Mouse (Mus musculus) liver, adult 2 months (tissue): ENCODE data around the gene Iffo1. TPM values are rescaled to one million over a fixed set of nuclear protein-coding genes. Genes with fewer than 3 reads are reported as not detected.

ENCODE experiments used
- DNase-seq: peaks from one replicate; pipeline ENCODE4 v3.0.0-alpha.2; 2011; ENCODE audit warnings: low read depth, low spot score; ENCODE audit errors: extremely low read depth
- H3K27ac ChIP-seq: fragments of 200-500 bp; replicated peaks from 2 replicates; pipeline ENCODE4 v1.5.1; 2012; ENCODE audit warnings: low read depth, mild to moderate bottlenecking, control low read depth, inconsistent platforms, low read length; ENCODE audit not compliant: insufficient read depth
- H3K27me3 ChIP-seq: fragments of 200-500 bp; 2 replicates; pipeline ENCODE4 v1.6.1; 2012; ENCODE audit warnings: mild to moderate bottlenecking, moderate library complexity, low read length, inconsistent platforms; ENCODE audit not compliant: control insufficient read depth, insufficient read depth
- H3K36me3 ChIP-seq: fragments of 200-500 bp; 2 replicates; pipeline ENCODE4 v1.6.1; 2012; ENCODE audit warnings: low read length, inconsistent platforms; ENCODE audit not compliant: control insufficient read depth, insufficient read depth
- H3K4me1 ChIP-seq: fragments of 200-500 bp; 2 replicates; pipeline ENCODE4 v1.6.1; 2011; ENCODE audit warnings: low read length; ENCODE audit not compliant: control insufficient read depth, insufficient read depth
- H3K4me3 ChIP-seq: fragments of 200-500 bp; 2 replicates; pipeline ENCODE4 v1.5.1; 2011; ENCODE audit warnings: low read depth, mild to moderate bottlenecking, control low read depth, low read length, moderate library complexity; ENCODE audit not compliant: insufficient read depth
- H3K79me2 ChIP-seq: fragments of 200-500 bp; 2 replicates; pipeline ENCODE4 v1.6.1; 2012; ENCODE audit warnings: inconsistent platforms, mild to moderate bottlenecking, low read length, moderate library complexity; ENCODE audit not compliant: control insufficient read depth, insufficient read depth
- H3K9ac ChIP-seq: fragments of 200-500 bp; 2 replicates; pipeline ENCODE4 v1.6.1; 2012; ENCODE audit warnings: low read depth, mild to moderate bottlenecking, control low read depth, inconsistent platforms, low read length
- CTCF ChIP-seq: fragments of 200-500 bp; IDR thresholded peaks from 2 replicates; pipeline ENCODE4 v1.5.1; 2011; ENCODE audit warnings: low read depth, low read length, control low read depth
- POLR2A ChIP-seq: fragments of 200-500 bp; IDR thresholded peaks from 2 replicates; pipeline ENCODE4 v1.6.1; 2011; ENCODE audit warnings: low read length, control low read depth; ENCODE audit not compliant: insufficient read depth; ENCODE audit errors: extremely low read depth
- WGBS: fragments of 180-500 bp; shearing (Covaris S2); methylation state at CpG from one replicate; pipeline ENCODE4 v1.1.7; 2018; 5-methylcytosine and 5-hydroxymethylcytosine counted together
- polyA plus RNA-seq: library from polyadenylated mRNA; depleted of rRNA; stranded (reverse); fragments of >200 nt; gene quantifications from 2 replicates; pipeline ENCODE4 v1.2.3, GENCODE M21; 2012
- total RNA-seq: library from RNA; depleted of rRNA; stranded (reverse); fragments of >200 nt; gene quantifications from 2 replicates; pipeline ENCODE4 v1.2.3, GENCODE M21; 2014

Iffo1 gene
- total and polyA plus RNA-seq, 2 experiments, result 2.5 to 9.9 TPM

DNA sequence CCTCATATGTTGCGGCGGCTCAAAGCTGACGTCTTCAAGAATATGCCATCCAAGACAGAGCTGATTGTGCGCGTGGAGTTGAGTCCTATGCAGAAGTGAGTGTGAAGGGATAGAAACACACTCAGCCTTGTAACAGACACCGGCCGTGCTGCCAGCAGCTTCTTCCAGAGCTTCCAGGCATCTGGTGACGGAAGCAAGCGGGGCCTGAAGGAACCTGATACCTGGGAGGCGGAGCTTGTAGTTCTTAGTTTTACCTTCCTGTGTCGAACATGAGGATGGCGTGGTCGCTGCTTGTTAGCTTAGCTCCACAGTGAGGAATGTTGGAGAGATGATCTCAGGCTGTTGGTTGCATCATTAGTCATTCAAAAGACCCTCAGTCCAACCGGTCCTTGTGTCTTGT, 35.7 kb upstream of the Iffo1 start:
- H3K36me3 ChIP-seq, result peaks cover 92% of the 10 kb centered on the region
- H3K4me1 ChIP-seq, result no peaks in the 10 kb centered on the region
- no peak overlapping the region for H3K4me3 ChIP-seq
- DNase-seq, result no peak
- WGBS, result 94% methylated on average over 14 of the region's 14 CpGs
- TF ChIP-seq CTCF (no peak), POLR2A (no peak)
- no peaks in the 10 kb centered on the region for H3K27me3 ChIP-seq
- no peak overlapping the region for H3K27ac ChIP-seq
- H3K9ac ChIP-seq, result no peak overlapping the region
- H3K79me2 ChIP-seq, result no peaks in the 10 kb centered on the region

DNA sequence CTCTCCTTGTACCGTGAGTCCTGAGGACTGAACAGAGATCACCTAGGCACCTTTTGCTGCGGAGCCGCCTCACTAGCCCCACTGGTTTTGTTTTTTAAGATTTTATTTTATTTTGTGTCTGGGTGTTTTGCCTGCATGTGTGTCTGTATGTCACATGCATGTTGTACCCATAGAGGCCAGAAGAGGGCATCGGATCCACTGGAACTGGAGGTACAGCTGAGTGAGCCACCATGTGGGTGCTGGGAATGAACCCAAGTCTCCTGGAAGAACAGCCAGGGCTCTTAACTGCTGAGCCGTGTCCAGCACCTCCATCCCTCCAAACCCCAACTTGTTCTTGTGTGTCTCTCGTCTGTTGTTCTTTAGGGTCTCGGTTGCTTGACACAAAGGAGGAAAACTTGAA, 34.1 kb upstream of the Iffo1 start:
- TF ChIP-seq POLR2A (no peak), CTCF (peak; percentile 57; the same call in 1 of the 2 replicates)
- DNase-seq, result peak; percentile 49
- H3K4me3 ChIP-seq, result no peak overlapping the region
- H3K4me1 ChIP-seq, result no peaks in the 10 kb centered on the region
- H3K27ac ChIP-seq, result no peak overlapping the region
- H3K36me3 ChIP-seq, result peaks cover 93% of the 10 kb centered on the region
- no peaks in the 10 kb centered on the region for H3K27me3 ChIP-seq
- no peak overlapping the region for H3K9ac ChIP-seq
- 90% methylated on average over 7 of the region's 7 CpGs for WGBS
- H3K79me2 ChIP-seq, result no peaks in the 10 kb centered on the region

DNA sequence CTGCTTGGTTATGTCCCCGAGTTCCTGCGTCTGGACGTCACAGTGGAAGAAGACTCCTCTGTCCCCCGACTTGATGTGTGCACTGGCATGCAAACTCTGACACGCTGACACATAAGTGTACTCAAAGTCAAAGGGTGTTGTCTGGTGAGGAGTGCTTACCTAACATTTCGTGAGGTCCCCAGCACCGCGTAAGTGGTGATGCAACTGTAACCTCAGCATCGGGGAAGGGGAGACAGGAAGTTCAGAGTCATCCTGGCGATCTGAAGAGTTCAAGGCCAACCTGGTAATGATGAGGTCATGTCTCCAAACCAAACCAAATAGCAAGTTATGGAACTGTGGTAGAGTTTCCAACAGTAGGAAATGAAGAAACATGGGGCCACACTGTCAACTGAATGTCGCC, 32.5 kb upstream of the Iffo1 start:
- H3K27ac ChIP-seq, result no peak overlapping the region
- H3K79me2 ChIP-seq, result no peaks in the 10 kb centered on the region
- peaks cover 83% of the 10 kb centered on the region for H3K36me3 ChIP-seq
- no peak overlapping the region for H3K9ac ChIP-seq
- H3K4me3 ChIP-seq, result no peak overlapping the region
- no peaks in the 10 kb centered on the region for H3K27me3 ChIP-seq
- 55% methylated on average over 11 of the region's 11 CpGs for WGBS
- no peak for TF ChIP-seq POLR2A
- no peaks in the 10 kb centered on the region for H3K4me1 ChIP-seq
- no peak for DNase-seq

DNA sequence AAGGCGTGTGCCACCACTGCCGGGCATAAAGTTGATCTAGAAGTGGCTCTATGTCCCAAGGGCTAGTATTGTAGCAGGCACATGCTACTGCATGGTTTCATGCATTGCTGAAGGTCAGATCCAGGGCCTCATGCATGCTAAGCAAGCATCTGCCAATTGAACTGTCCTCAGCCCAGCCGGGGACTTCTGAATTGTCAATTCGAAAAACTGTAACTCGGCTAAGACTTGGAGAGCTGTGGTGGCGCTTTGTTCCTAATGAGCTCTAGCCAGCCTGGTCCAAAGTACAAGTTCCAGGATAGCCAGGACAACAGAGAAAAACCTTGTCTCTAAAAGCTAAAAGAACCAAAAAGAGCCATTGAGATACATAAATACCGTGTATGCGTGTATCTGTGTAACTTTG, 25.7 kb upstream of the Iffo1 start:
- no peaks in the 10 kb centered on the region for H3K79me2 ChIP-seq
- H3K4me3 ChIP-seq, result no peak overlapping the region
- no peaks in the 10 kb centered on the region for H3K27me3 ChIP-seq
- H3K4me1 ChIP-seq, result no peaks in the 10 kb centered on the region
- H3K27ac ChIP-seq, result no peak overlapping the region
- 54% methylated on average over 8 of the region's 8 CpGs for WGBS
- no peak overlapping the region for H3K9ac ChIP-seq
- DNase-seq, result peak; percentile 70
- TF ChIP-seq POLR2A (no peak), CTCF (no peak)
- H3K36me3 ChIP-seq, result peaks cover 69% of the 10 kb centered on the region

- H3K36me3 ChIP-seq, result peaks cover 35% of the 10 kb centered on the region
- 92% methylated on average over 12 of the region's 12 CpGs for WGBS
- no peak for TF ChIP-seq POLR2A
- no peak for TF ChIP-seq CTCF
Measured at GRCm38 (mm10) chr6:125128724-125129123, 16.3 kb upstream of the Iffo1 start.

DNA sequence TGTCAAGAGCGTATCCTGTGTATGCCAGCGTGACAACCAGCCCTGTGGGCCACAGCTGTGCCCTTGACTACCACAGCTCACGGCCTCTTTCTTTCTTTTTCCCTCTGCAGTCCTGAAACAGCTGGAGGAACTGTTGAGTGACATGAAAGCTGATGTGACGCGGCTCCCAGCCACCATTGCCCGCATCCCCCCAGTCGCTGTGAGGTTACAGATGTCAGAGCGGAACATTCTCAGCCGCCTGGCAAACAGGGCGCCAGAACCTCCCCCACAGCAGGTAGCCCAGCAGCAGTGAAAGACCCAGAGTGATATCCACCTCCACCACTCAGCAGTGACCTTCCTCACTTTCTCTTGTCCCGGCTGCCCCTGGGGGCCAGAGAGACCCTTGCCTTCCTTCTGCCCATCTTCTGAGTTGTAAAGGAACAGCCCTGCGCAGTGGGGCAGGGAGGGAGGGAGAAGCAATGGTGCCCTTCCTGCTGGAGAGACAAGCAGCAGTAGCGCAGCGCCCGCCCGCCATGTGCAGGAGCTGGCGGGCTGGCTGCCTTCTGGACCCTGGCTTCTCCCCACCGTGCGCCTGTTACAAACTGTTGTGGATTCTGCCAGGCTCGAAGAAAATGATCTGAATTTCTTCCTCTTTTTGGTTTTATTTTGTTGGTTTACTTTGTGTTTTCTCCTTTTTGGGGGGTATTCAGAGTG, 15.2 kb upstream of the Iffo1 start:
- Histone ChIP-seq H3K4me3 (no peak overlapping the region), H3K79me2 (no peaks in the 10 kb centered on the region), H3K27ac (no peak overlapping the region), H3K4me1 (peaks cover 5% of the 10 kb centered on the region; the same call in 1 of the 2 replicates), H3K9ac (no peak overlapping the region), H3K27me3 (no peaks in the 10 kb centered on the region), H3K36me3 (peaks cover 32% of the 10 kb centered on the region)
- WGBS, result 95% methylated on average over 20 of the region's 20 CpGs
- TF ChIP-seq POLR2A, result no peak
- TF ChIP-seq CTCF, result no peak
- DNase-seq, result no peak

More at GRCm38 (mm10) chr6:125128724-125129123, 16.3 kb upstream of the Iffo1 start:
- Histone ChIP-seq H3K27me3 (no peaks in the 10 kb centered on the region), H3K4me3 (no peak overlapping the region), H3K4me1 (peaks cover 5% of the 10 kb centered on the region; the same call in 1 of the 2 replicates), H3K27ac (no peak overlapping the region), H3K79me2 (no peaks in the 10 kb centered on the region), H3K9ac (no peak overlapping the region)
- no peak for DNase-seq
